Mouse (Mus musculus): ENCODE measurements around the gene Tyw1.

DNA sequence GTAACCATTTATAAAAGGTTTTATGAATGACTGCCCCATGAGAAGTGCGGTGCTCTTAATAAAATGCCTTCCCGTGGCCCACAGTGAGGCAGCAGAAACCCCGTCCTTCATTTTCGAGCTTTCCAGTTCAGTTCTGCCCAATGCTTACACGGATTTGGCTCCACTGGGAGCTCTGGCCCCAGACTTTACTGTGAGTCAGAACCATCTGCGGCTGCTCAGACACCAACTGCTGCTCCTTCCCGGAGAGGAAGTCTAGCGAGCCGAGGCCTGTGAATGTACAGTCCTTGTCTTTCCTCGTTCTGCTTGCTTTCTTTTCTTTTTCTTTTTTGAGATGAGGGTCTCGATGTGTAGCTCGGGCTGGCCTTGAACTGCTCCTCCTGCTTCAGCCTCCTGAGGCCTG, 35.4 kb downstream of the Tyw1 start:
- TF ChIP-seq CTCF (IDR thresholded peaks at IDR 0.05; ENCODE audit: low read depth) (no peak), EP300 (IDR thresholded peaks at IDR 0.05; ENCODE audit: low read depth) (no peak)

Data from liver, postnatal 0 days (tissue).